Mouse (Mus musculus): Measurements from ENCODE around the gene Gm17490. TPM values are rescaled to one million over a fixed set of nuclear protein-coding genes. Genes with fewer than 3 reads are reported as not detected.

The Gm17490 gene
- polyA plus RNA-seq, 1 experiment from 2014 or later, result not detected

GRCm38 (mm10) chr2:11653780-11654179, 27.7 kb upstream of the Gm17490 start:
- Histone ChIP-seq H3K27ac (no peak overlapping the region), H3K4me3 (replicated peaks) (no peak overlapping the region), H3K9ac (no peak overlapping the region), H3K27me3 (no peaks in the 10 kb centered on the region), H3K36me3 (no peaks in the 10 kb centered on the region), H3K4me1 (replicated peaks) (no peaks in the 10 kb centered on the region), H3K9me3 (replicated peaks) (no peaks in the 10 kb centered on the region), H3K4me2 (no peak overlapping the region)
- WGBS (ENCODE audit: insufficient replicate concordance), result 62% methylated on average over 5 of the region's 5 CpGs
- ATAC-seq (ENCODE audit: low read depth) (no peak), DNase-seq (no peak)

- H3K27me3 ChIP-seq, result no peaks in the 10 kb centered on the region
- ATAC-seq (ENCODE audit: low read depth) (no peak), DNase-seq (no peak)
- H3K4me1 ChIP-seq (replicated peaks), result no peaks in the 10 kb centered on the region
- no peak overlapping the region for H3K4me2 ChIP-seq
- H3K27ac ChIP-seq, result no peak overlapping the region
- no peak overlapping the region for H3K4me3 ChIP-seq (replicated peaks)
- WGBS (ENCODE audit: insufficient replicate concordance), result 18% methylated on average over 6 of the region's 6 CpGs
- no peaks in the 10 kb centered on the region for H3K9me3 ChIP-seq (replicated peaks)
- no peaks in the 10 kb centered on the region for H3K36me3 ChIP-seq
- H3K9ac ChIP-seq, result no peak overlapping the region
These were observed 27.3 kb upstream of the Gm17490 start for GRCm38 (mm10) chr2:11653330-11653729.

- Histone ChIP-seq H3K4me3 (replicated peaks) (no peak overlapping the region), H3K4me1 (replicated peaks) (no peaks in the 10 kb centered on the region), H3K36me3 (no peaks in the 10 kb centered on the region), H3K27ac (no peak overlapping the region), H3K27me3 (no peaks in the 10 kb centered on the region), H3K4me2 (no peak overlapping the region), H3K9me3 (replicated peaks) (no peaks in the 10 kb centered on the region), H3K9ac (no peak overlapping the region)
- no peak for ATAC-seq (ENCODE audit: low read depth)
- 11% methylated on average over 2 of the region's 2 CpGs for WGBS (ENCODE audit: insufficient replicate concordance)
- no peak for DNase-seq
These were observed 26.7 kb upstream of the Gm17490 start for GRCm38 (mm10) chr2:11652780-11653179.

GRCm38 (mm10) chr2:11652196-11652595, 26.1 kb upstream of the Gm17490 start:
- Histone ChIP-seq H3K4me3 (replicated peaks) (no peak overlapping the region), H3K27ac (no peak overlapping the region), H3K27me3 (no peaks in the 10 kb centered on the region), H3K36me3 (no peaks in the 10 kb centered on the region), H3K9me3 (replicated peaks) (no peaks in the 10 kb centered on the region), H3K9ac (no peak overlapping the region), H3K4me1 (replicated peaks) (no peaks in the 10 kb centered on the region), H3K4me2 (no peak overlapping the region)
- WGBS (ENCODE audit: insufficient replicate concordance), result 59% methylated on average over 3 of the region's 3 CpGs
- DNase-seq (no peak), ATAC-seq (ENCODE audit: low read depth) (no peak)

- Histone ChIP-seq H3K36me3 (no peaks in the 10 kb centered on the region), H3K4me2 (no peak overlapping the region), H3K27ac (no peak overlapping the region), H3K4me3 (replicated peaks) (no peak overlapping the region), H3K4me1 (replicated peaks) (no peaks in the 10 kb centered on the region), H3K9ac (no peak overlapping the region), H3K27me3 (no peaks in the 10 kb centered on the region), H3K9me3 (replicated peaks) (no peaks in the 10 kb centered on the region)
- DNase-seq, result no peak
- 32% methylated on average over 3 of the region's 3 CpGs for WGBS (ENCODE audit: insufficient replicate concordance)
- no peak for ATAC-seq (ENCODE audit: low read depth)
These were observed 25.4 kb upstream of the Gm17490 start for GRCm38 (mm10) chr2:11651476-11651875.

- ATAC-seq (ENCODE audit: low read depth) (no peak), DNase-seq (no peak)
- WGBS (ENCODE audit: insufficient replicate concordance), result 66% methylated on average over 2 of the region's 2 CpGs
- Histone ChIP-seq H3K4me1 (replicated peaks) (no peaks in the 10 kb centered on the region), H3K4me3 (replicated peaks) (no peak overlapping the region), H3K27me3 (no peaks in the 10 kb centered on the region), H3K4me2 (no peak overlapping the region), H3K9me3 (replicated peaks) (no peaks in the 10 kb centered on the region), H3K9ac (no peak overlapping the region), H3K27ac (no peak overlapping the region), H3K36me3 (no peaks in the 10 kb centered on the region)
These were observed 19.2 kb upstream of the Gm17490 start for GRCm38 (mm10) chr2:11645297-11645696.

GRCm38 (mm10) chr2:11644057-11644456, 18.0 kb upstream of the Gm17490 start:
- Histone ChIP-seq H3K4me3 (replicated peaks) (no peak overlapping the region), H3K4me2 (no peak overlapping the region), H3K9me3 (replicated peaks) (no peaks in the 10 kb centered on the region), H3K36me3 (no peaks in the 10 kb centered on the region), H3K9ac (no peak overlapping the region), H3K4me1 (replicated peaks) (no peaks in the 10 kb centered on the region), H3K27me3 (no peaks in the 10 kb centered on the region), H3K27ac (no peak overlapping the region)
- DNase-seq (no peak), ATAC-seq (ENCODE audit: low read depth) (no peak)
- WGBS (ENCODE audit: insufficient replicate concordance), result 53% methylated on average over 1 of the region's 1 CpGs

GRCm38 (mm10) chr2:11642451-11642941, 16.4 kb upstream of the Gm17490 start, which contains the start of gene Il2ra:
Gene Il2ra (plus strand): TSS chr2:11642807.
- Histone ChIP-seq H3K4me2 (no peak within 1 kb of the TSS), H3K4me3 (replicated peaks) (no peak within 1 kb of the TSS), H3K36me3 (no peaks in the 10 kb centered on the region), H3K9me3 (replicated peaks) (no peaks in the 10 kb centered on the region), H3K27me3 (no peaks in the 10 kb centered on the region), H3K27ac (no peak within 1 kb of the TSS), H3K4me1 (replicated peaks) (no peaks in the 10 kb centered on the region), H3K9ac (no peak within 1 kb of the TSS)
- ATAC-seq (ENCODE audit: low read depth) (no peak), DNase-seq (no peak)
- WGBS (ENCODE audit: insufficient replicate concordance), result 79% methylated on average over 3 of the region's 3 CpGs

GRCm38 (mm10) chr2:11637115-11637514, 11.1 kb upstream of the Gm17490 start:
- Histone ChIP-seq H3K4me2 (no peak overlapping the region), H3K27ac (no peak overlapping the region), H3K4me1 (replicated peaks) (no peaks in the 10 kb centered on the region), H3K27me3 (no peaks in the 10 kb centered on the region), H3K9me3 (replicated peaks) (no peaks in the 10 kb centered on the region), H3K9ac (no peak overlapping the region), H3K36me3 (no peaks in the 10 kb centered on the region), H3K4me3 (replicated peaks) (no peak overlapping the region)
- ATAC-seq (ENCODE audit: low read depth) (no peak), DNase-seq (no peak)
- WGBS (ENCODE audit: insufficient replicate concordance), result 11% methylated on average over 1 of the region's 1 CpGs

- Histone ChIP-seq H3K4me2 (no peak overlapping the region), H3K4me1 (replicated peaks) (no peaks in the 10 kb centered on the region), H3K4me3 (replicated peaks) (no peak overlapping the region), H3K27ac (no peak overlapping the region), H3K9me3 (replicated peaks) (no peaks in the 10 kb centered on the region), H3K27me3 (no peaks in the 10 kb centered on the region), H3K9ac (no peak overlapping the region), H3K36me3 (no peaks in the 10 kb centered on the region)
- WGBS (ENCODE audit: insufficient replicate concordance), result 57% methylated on average over 3 of the region's 3 CpGs
- DNase-seq, result no peak
- ATAC-seq (ENCODE audit: low read depth), result no peak
These were observed 10.0 kb upstream of the Gm17490 start for GRCm38 (mm10) chr2:11636138-11636480.

- 79% methylated on average over 5 of the region's 5 CpGs for WGBS (ENCODE audit: insufficient replicate concordance)
- Histone ChIP-seq H3K9ac (no peak overlapping the region), H3K4me3 (replicated peaks) (no peak overlapping the region), H3K4me1 (replicated peaks) (no peaks in the 10 kb centered on the region), H3K9me3 (replicated peaks) (no peaks in the 10 kb centered on the region), H3K27me3 (no peaks in the 10 kb centered on the region), H3K27ac (no peak overlapping the region), H3K36me3 (no peaks in the 10 kb centered on the region), H3K4me2 (no peak overlapping the region)
- no peak for DNase-seq
- ATAC-seq (ENCODE audit: low read depth), result no peak
These were observed 9.5 kb upstream of the Gm17490 start for GRCm38 (mm10) chr2:11635471-11636137.

- Histone ChIP-seq H3K9ac (no peak overlapping the region), H3K27ac (no peak overlapping the region), H3K36me3 (no peaks in the 10 kb centered on the region), H3K27me3 (no peaks in the 10 kb centered on the region), H3K4me3 (replicated peaks) (no peak overlapping the region), H3K9me3 (replicated peaks) (no peaks in the 10 kb centered on the region), H3K4me1 (replicated peaks) (no peaks in the 10 kb centered on the region), H3K4me2 (no peak overlapping the region)
- WGBS (ENCODE audit: insufficient replicate concordance), result 71% methylated on average over 6 of the region's 6 CpGs
- ATAC-seq (ENCODE audit: low read depth), result no peak
- no peak for DNase-seq
These were observed 9.0 kb upstream of the Gm17490 start for GRCm38 (mm10) chr2:11635035-11635434.

Data from liver, embryonic 13.5 days (tissue).